Mouse (Mus musculus) ES-Bruce4 (cell line): ENCODE results near the gene Doc2g. TPM values are rescaled to one million over a fixed set of nuclear protein-coding genes. Genes with fewer than 3 reads are reported as not detected.

ENCODE experiments used
- H3K27ac ChIP-seq: 2 replicates; pipeline ENCODE4 v1.5.1; 2012; ENCODE audit warnings: low read length, inconsistent platforms; ENCODE audit not compliant: insufficient read depth
- H3K27me3 ChIP-seq: 2 replicates; pipeline ENCODE4 v1.6.1; 2012; ENCODE audit warnings: mild to moderate bottlenecking, low read length, inconsistent platforms; ENCODE audit not compliant: control insufficient read depth, poor library complexity, insufficient read depth, severe bottlenecking
- H3K36me3 ChIP-seq: 2 replicates; pipeline ENCODE4 v1.6.1; 2012; ENCODE audit warnings: inconsistent platforms, mild to moderate bottlenecking, low read length, moderate library complexity; ENCODE audit not compliant: control insufficient read depth, poor library complexity, insufficient read depth, severe bottlenecking
- H3K4me1 ChIP-seq: one replicate; pipeline ENCODE4 v1.8.1; 2011; ENCODE audit warnings: low read length; ENCODE audit not compliant: control insufficient read depth, insufficient read depth
- H3K4me3 ChIP-seq: 2 replicates; pipeline ENCODE4 v1.5.1; 2011; ENCODE audit warnings: low read depth, mild to moderate bottlenecking, low read length
- H3K9ac ChIP-seq: 2 replicates; pipeline ENCODE4 v1.6.1; 2012; ENCODE audit warnings: low read depth, mild to moderate bottlenecking, inconsistent platforms; ENCODE audit not compliant: poor library complexity, severe bottlenecking
- H3K9me3 ChIP-seq: replicated peaks from 2 replicates; pipeline ENCODE4 v1.6.1; 2012; ENCODE audit warnings: mild to moderate bottlenecking, low read length, inconsistent platforms; ENCODE audit not compliant: control insufficient read depth, poor library complexity, insufficient read depth, severe bottlenecking
- CTCF ChIP-seq: IDR thresholded peaks from one replicate; pipeline ENCODE4 v1.8.1; 2011; ENCODE audit warnings: low read depth, low read length
- EP300 ChIP-seq: IDR thresholded peaks from 2 replicates; pipeline ENCODE4 v1.6.1; 2011; ENCODE audit warnings: low read depth, low read length; ENCODE audit not compliant: insufficient read depth
- POLR2A ChIP-seq: IDR thresholded peaks from one replicate; pipeline ENCODE4 v1.8.1; 2011; ENCODE audit warnings: low read length; ENCODE audit not compliant: insufficient read depth
- polyA plus RNA-seq: library from polyadenylated mRNA; stranded (reverse); fragments of >200 nt; gene quantifications from 2 replicates; pipeline ENCODE4 v1.2.4, GENCODE M21; 2011; ENCODE audit warnings: low read depth; ENCODE audit not compliant: missing spikeins, insufficient read depth, insufficient read length

Doc2g gene
- polyA plus RNA-seq, 1 experiment, result 3.6 TPM

DNA sequence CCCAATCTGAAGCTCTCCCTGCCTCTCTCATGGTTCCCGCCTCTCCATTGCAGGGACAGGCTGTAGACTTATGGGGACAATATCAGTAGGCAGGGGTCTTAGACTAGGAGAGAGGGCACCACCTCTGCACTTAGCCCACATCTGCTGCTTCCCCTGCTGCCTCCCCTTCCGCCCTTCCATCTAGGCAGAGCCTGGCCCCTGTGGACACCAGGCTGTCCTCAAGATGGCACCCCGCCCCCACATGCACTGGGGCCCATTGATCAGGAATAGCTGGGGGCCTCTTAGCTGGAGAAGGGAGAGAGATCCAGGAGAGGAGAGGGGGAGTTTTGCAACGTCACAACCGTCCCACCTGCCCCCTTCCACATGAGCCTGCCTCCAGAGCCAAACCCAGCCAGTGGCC, 10.7 kb upstream of the Doc2g start, which contains the start of gene Tbx10:
Gene Tbx10, plus strand, starts transcription at position 337 of the 400 bp plus-strand sequence.
- TF ChIP-seq POLR2A (no peak), EP300 (no peak), CTCF (no peak)
- H3K9me3 ChIP-seq, result no peaks in the 10 kb centered on the region
- H3K4me1 ChIP-seq, result no peaks in the 10 kb centered on the region
- no peaks in the 10 kb centered on the region for H3K27me3 ChIP-seq
- no peak within 1 kb of the TSS for H3K9ac ChIP-seq
- H3K36me3 ChIP-seq, result no peaks in the 10 kb centered on the region
- H3K4me3 ChIP-seq, result no peak within 1 kb of the TSS
- no peak within 1 kb of the TSS for H3K27ac ChIP-seq

- Histone ChIP-seq H3K36me3 (no peaks in the 10 kb centered on the region), H3K9me3 (no peaks in the 10 kb centered on the region), H3K4me3 (no peak overlapping the region), H3K27me3 (no peaks in the 10 kb centered on the region), H3K27ac (no peak overlapping the region), H3K9ac (no peak overlapping the region), H3K4me1 (no peaks in the 10 kb centered on the region)
- TF ChIP-seq POLR2A (no peak), EP300 (no peak)
Observed at GRCm38 (mm10) chr19:3994932-3995331, 8.2 kb upstream of the Doc2g start.

- no peaks in the 10 kb centered on the region for H3K27me3 ChIP-seq
- no peak overlapping the region for H3K4me3 ChIP-seq
- no peak overlapping the region for H3K27ac ChIP-seq
- no peak overlapping the region for H3K9ac ChIP-seq
- no peaks in the 10 kb centered on the region for H3K9me3 ChIP-seq
- TF ChIP-seq POLR2A, result no peak
- no peak for TF ChIP-seq CTCF
- TF ChIP-seq EP300, result no peak
- H3K36me3 ChIP-seq, result no peaks in the 10 kb centered on the region
- no peaks in the 10 kb centered on the region for H3K4me1 ChIP-seq
Observed at GRCm38 (mm10) chr19:3995505-3995904, 7.6 kb upstream of the Doc2g start.

GRCm38 (mm10) chr19:3996106-3996505, 7.0 kb upstream of the Doc2g start:
- TF ChIP-seq EP300 (no peak), POLR2A (no peak), CTCF (no peak)
- H3K4me1 ChIP-seq, result no peaks in the 10 kb centered on the region
- no peaks in the 10 kb centered on the region for H3K27me3 ChIP-seq

DNA sequence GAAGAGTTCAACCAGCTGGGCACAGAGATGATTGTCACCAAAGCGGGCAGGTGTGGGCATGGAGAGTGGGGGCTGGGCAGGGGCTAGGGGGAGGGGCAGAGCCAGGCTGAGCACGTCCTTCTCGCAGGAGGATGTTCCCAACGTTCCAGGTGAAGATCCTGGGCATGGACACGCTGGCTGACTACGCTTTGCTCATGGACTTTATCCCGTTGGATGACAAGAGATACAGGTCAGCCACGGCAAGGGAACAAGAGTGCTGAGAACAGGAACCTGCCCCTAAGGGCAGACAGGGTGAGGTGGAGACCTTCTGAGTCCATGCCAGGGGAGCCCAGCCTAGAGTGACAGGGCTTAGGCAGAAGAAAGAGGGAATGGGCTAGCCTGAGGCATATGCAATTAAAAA, 6.4 kb upstream of the Doc2g start:
- Histone ChIP-seq H3K9ac (no peak overlapping the region), H3K4me1 (no peaks in the 10 kb centered on the region), H3K36me3 (no peaks in the 10 kb centered on the region), H3K9me3 (no peaks in the 10 kb centered on the region), H3K27ac (no peak overlapping the region), H3K27me3 (no peaks in the 10 kb centered on the region), H3K4me3 (no peak overlapping the region)
- TF ChIP-seq CTCF, result no peak
- no peak for TF ChIP-seq EP300
- no peak for TF ChIP-seq POLR2A

More at GRCm38 (mm10) chr19:3996106-3996505, 7.0 kb upstream of the Doc2g start:
- no peaks in the 10 kb centered on the region for H3K36me3 ChIP-seq
- no peak overlapping the region for H3K27ac ChIP-seq
- H3K9ac ChIP-seq, result no peak overlapping the region
- H3K9me3 ChIP-seq, result no peaks in the 10 kb centered on the region
- H3K4me3 ChIP-seq, result no peak overlapping the region

GRCm38 (mm10) chr19:3997231-3997630, 5.9 kb upstream of the Doc2g start:
- TF ChIP-seq EP300 (no peak), POLR2A (no peak), CTCF (no peak)
- Histone ChIP-seq H3K27ac (no peak overlapping the region), H3K4me1 (no peaks in the 10 kb centered on the region), H3K9me3 (no peaks in the 10 kb centered on the region), H3K36me3 (no peaks in the 10 kb centered on the region), H3K4me3 (no peak overlapping the region), H3K27me3 (no peaks in the 10 kb centered on the region), H3K9ac (no peak overlapping the region)
